In the genomic region with DNA sequence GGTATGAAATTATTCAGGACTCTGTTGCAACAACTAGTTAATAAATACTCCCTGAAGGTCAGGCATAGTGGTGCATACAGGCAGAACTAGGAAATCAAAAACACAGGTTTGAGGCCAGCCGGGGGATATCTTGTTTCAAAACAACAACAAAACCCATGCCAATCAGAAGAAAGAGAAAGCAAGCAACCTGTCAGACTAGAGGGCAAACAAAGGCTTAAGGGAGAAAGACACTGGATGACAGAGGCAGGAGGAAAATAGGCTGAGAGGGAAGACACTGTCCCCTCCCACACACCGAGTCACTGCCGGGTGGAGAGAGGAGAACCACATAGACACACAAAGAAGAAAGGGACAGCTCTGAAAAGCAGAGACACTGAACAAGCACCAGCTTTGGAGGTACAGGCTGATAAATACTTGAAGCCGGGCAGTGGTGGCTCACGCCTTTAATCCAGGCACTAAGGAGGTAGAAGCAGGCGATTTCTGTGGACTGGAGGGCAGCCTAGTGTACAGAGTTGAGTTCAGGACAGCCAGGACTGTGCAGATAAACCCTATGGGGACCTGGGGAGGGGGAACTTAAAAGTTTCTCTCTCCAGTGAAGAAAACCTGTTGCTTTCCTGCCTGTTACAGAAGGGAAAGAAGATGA, we compare ENCODE assay signal across 9 mouse cellular contexts. TPM values are rescaled to one million over a fixed set of nuclear protein-coding genes. Genes with fewer than 3 reads are reported as not detected.
DNase-seq lines count a peak whose midpoint lies in the region; ATAC-seq and TF ChIP-seq lines count a peak whose summit lies in the region.
"Had no signal": no experiment of that assay in that cellular context is flagged by ENCODE, and none has a peak within 500 bp of the region (broad histone marks: within the 10 kb centered on the region; RNA-seq: fewer than 3 reads in every experiment).

No protein-coding gene starts in this region.

- peak overlapping the region; percentile 77 for H3K4me3 ChIP-seq in layer of hippocampus, adult 2 months
- H3K4me3 ChIP-seq in embryonic fibroblast, embryonic 13.5 days (ENCODE audit: insufficient read depth, low read length): peak overlapping the region; percentile 69
- peak overlapping the region; percentile 70 for H3K4me3 ChIP-seq in intestine, postnatal 0 days (ENCODE audit: low read depth, low read length)
- peak overlapping the region; percentile 96 for H3K4me3 ChIP-seq in myocyte

- peak overlapping the region; percentile 88 for H3K27ac ChIP-seq in layer of hippocampus, adult 2 months
- H3K27ac ChIP-seq in embryonic fibroblast, embryonic 13.5 days (ENCODE audit: insufficient read depth, low read length): no peak overlapping the region
- H3K27ac ChIP-seq in intestine, postnatal 0 days (ENCODE audit: low read depth, low read length): peak overlapping the region; percentile 99

- no peaks in the 10 kb centered on the region for H3K9me3 ChIP-seq in intestine, postnatal 0 days (ENCODE audit: control insufficient read depth)

- no peak for TF ChIP-seq CTCF in layer of hippocampus, adult 2 months (conservative IDR thresholded peaks at IDR 0.05)
- TF ChIP-seq CTCF in embryonic fibroblast, embryonic 13.5 days (IDR thresholded peaks at IDR 0.05; ENCODE audit: borderline replicate concordance, insufficient read depth, low read length): no peak
- no peak for TF ChIP-seq CTCF in intestine, postnatal 0 days (IDR thresholded peaks at IDR 0.05; ENCODE audit: low read depth)

- no peak overlapping the region for H3ac ChIP-seq in myocyte (ENCODE audit: control insufficient read depth, insufficient read length)

- peak overlapping the region; percentile 88 for H3K4me2 ChIP-seq in intestine, postnatal 0 days (replicated peaks; ENCODE audit: low read depth)
- peak overlapping the region; percentile 84 for H3K4me2 ChIP-seq in myocyte (ENCODE audit: low read depth)

- peaks cover 43% of the 10 kb centered on the region for H3K79me2 ChIP-seq in myocyte (ENCODE audit: control insufficient read depth, insufficient read depth)

- WGBS in intestine, postnatal 0 days: 46% methylated on average over 6 of the region's 6 CpGs

- ATAC-seq in intestine, postnatal 0 days: no peak

- H3K36me3 ChIP-seq in intestine, postnatal 0 days (ENCODE audit: control insufficient read depth, insufficient read depth): peaks cover 31% of the 10 kb centered on the region; the same call in 1 of the 2 replicates
- H3K36me3 ChIP-seq in myocyte (ENCODE audit: control insufficient read depth, insufficient read depth): no peaks in the 10 kb centered on the region

- DNase-seq in layer of hippocampus, adult 2 months (ENCODE audit: low spot score in 2 of 2): no peak
- DNase-seq in layer of hippocampus, postnatal 10 days (ENCODE audit: low spot score in 2 of 2): no peak
- DNase-seq in gastrocnemius, adult 8-10 months (ENCODE audit: low spot score in 2 of 2): no peak
- DNase-seq in right cerebral cortex, adult 2 months (ENCODE audit: low spot score in 2 of 2): no peak
- DNase-seq in thymus, postnatal 14 days: no peak

- peak overlapping the region; percentile 86 for H3K9ac ChIP-seq in intestine, postnatal 0 days (ENCODE audit: low read depth, low read length)

- H3K27me3 ChIP-seq in intestine, postnatal 0 days (replicated peaks; ENCODE audit: control insufficient read depth, insufficient read depth, low read length): no peaks in the 10 kb centered on the region
- H3K27me3 ChIP-seq in myocyte (ENCODE audit: control insufficient read depth, insufficient read depth, insufficient read length): no peaks in the 10 kb centered on the region

- peaks cover 3% of the 10 kb centered on the region; the same call in 1 of the 2 replicates for H3K4me1 ChIP-seq in embryonic fibroblast, embryonic 13.5 days (ENCODE audit: control insufficient read depth, insufficient read depth, low read length)
- H3K4me1 ChIP-seq in intestine, postnatal 0 days (replicated peaks; ENCODE audit: control insufficient read depth, insufficient read depth, low read length): peaks cover 31% of the 10 kb centered on the region; the same call in 1 of the 2 replicates

- no peak for TF ChIP-seq POLR2A in embryonic fibroblast, embryonic 13.5 days (IDR thresholded peaks at IDR 0.05; ENCODE audit: low read depth, low read length)
- no peak for TF ChIP-seq POLR2A in myocyte (IDR thresholded peaks at IDR 0.05; ENCODE audit: insufficient read length, low read depth)

TF ChIP-seq in myocyte, 11 proteins besides CTCF, POLR2A, EP300 and RAD21:
- TF ChIP-seq TCF3 (IDR thresholded peaks at IDR 0.05; ENCODE audit: insufficient read length, low read depth) (no peak), CEBPB (IDR thresholded peaks at IDR 0.05; ENCODE audit: insufficient read depth, poor library complexity, severe bottlenecking) (no peak), POLR2AphosphoS2 (IDR thresholded peaks at IDR 0.05; ENCODE audit: insufficient read length, low read depth) (no peak), MYOG (IDR thresholded peaks at IDR 0.05; ENCODE audit: control insufficient read depth in 1 of 3, insufficient read depth in 1 of 3, insufficient read length in 2 of 3, low read depth in 2 of 3) (no peak), E2F4 (IDR thresholded peaks at IDR 0.05; ENCODE audit: insufficient read depth) (no peak), SRF (IDR thresholded peaks at IDR 0.05; ENCODE audit: control insufficient read depth, insufficient read length, low read depth) (no peak), USF1 (IDR thresholded peaks at IDR 0.05; ENCODE audit: low read depth) (no peak), TCF12 (IDR thresholded peaks at IDR 0.05; ENCODE audit: insufficient read depth, poor library complexity, severe bottlenecking) (no peak), MYOD1 (IDR thresholded peaks at IDR 0.05; ENCODE audit: control insufficient read depth in 1 of 3, insufficient read length in 2 of 3, low read depth in 2 of 3) (no peak), REST (IDR thresholded peaks at IDR 0.05; ENCODE audit: insufficient read depth, insufficient read length) (no peak), MAX (IDR thresholded peaks at IDR 0.05; ENCODE audit: low read depth) (no peak)
TF ChIP-seq in myocyte: peak in this region for 0.

RNA-seq across cellular contexts. Expression of a gene that starts 1.3 kb away (rescaled TPM):
- total RNA-seq in layer of hippocampus, adult 2 months (2021): 100 to 1,000 TPM; 342 to 353 TPM
- total RNA-seq in layer of hippocampus, postnatal 10 days (2021): 100 to 1,000 TPM; 497 to 584 TPM
- 1,118 and 1,143 TPM in 2 replicates for polyA plus RNA-seq in embryonic fibroblast, embryonic 13.5 days (2011; ENCODE audit: insufficient read length, low read depth, missing spikeins)
- 708 and 740 TPM in 2 replicates for polyA plus RNA-seq in intestine, postnatal 0 days (2015; fragmentation: Nextera tagmentation; extraction: Ambion mirVana)
- polyA plus RNA-seq in myocyte (2012; fragmentation: generic; extraction: Trizol): 3,224 TPM
- total RNA-seq in gastrocnemius, adult 8-10 months (2022): 100 to 1,000 TPM; 479 to 609 (median 594) TPM

RNA-seq across cellular contexts. Expression of a gene that starts 3.8 kb away (rescaled TPM):
- 10 to 100 TPM; 32.3 to 35.8 TPM for total RNA-seq in layer of hippocampus, adult 2 months (2021)
- 10 to 100 TPM; 27.3 to 27.7 TPM for total RNA-seq in layer of hippocampus, postnatal 10 days (2021)
- 19.0 and 19.1 TPM in 2 replicates for polyA plus RNA-seq in embryonic fibroblast, embryonic 13.5 days (2011; ENCODE audit: insufficient read length, low read depth, missing spikeins)
- polyA plus RNA-seq in intestine, postnatal 0 days (2015; fragmentation: Nextera tagmentation; extraction: Ambion mirVana): 55.1 and 55.9 TPM in 2 replicates
- polyA plus RNA-seq in myocyte (2012; fragmentation: generic; extraction: Trizol): 22.8 TPM
- 10 to 100 TPM; 10.6 to 15.0 (median 13.0) TPM for total RNA-seq in gastrocnemius, adult 8-10 months (2022)

RNA-seq across cellular contexts. Expression of a gene that starts 7.0 kb away (rescaled TPM):
- under 1 TPM; 0.27 to 0.33 TPM for total RNA-seq in layer of hippocampus, adult 2 months (2021)
- total RNA-seq in layer of hippocampus, postnatal 10 days (2021): under 1 TPM; 0.34 to 0.51 TPM
- polyA plus RNA-seq in embryonic fibroblast, embryonic 13.5 days (2011; ENCODE audit: insufficient read length, low read depth, missing spikeins): not detected in 2 replicates
- 16.6 and 16.7 TPM in 2 replicates for polyA plus RNA-seq in intestine, postnatal 0 days (2015; fragmentation: Nextera tagmentation; extraction: Ambion mirVana)
- polyA plus RNA-seq in myocyte (2012; fragmentation: generic; extraction: Trizol): 0.18 TPM
- total RNA-seq in gastrocnemius, adult 8-10 months (2022): under 1 TPM in 2 of 4 experiments, not detected in 2; 0.10 to 0.38 TPM

RNA-seq across cellular contexts. Expression of a gene that starts 9.1 kb away (rescaled TPM):
- 10 to 100 TPM; 69.2 to 72.8 TPM for total RNA-seq in layer of hippocampus, adult 2 months (2021)
- total RNA-seq in layer of hippocampus, postnatal 10 days (2021): 10 to 100 TPM; 37.1 to 43.4 TPM
- 15.9 and 17.0 TPM in 2 replicates for polyA plus RNA-seq in embryonic fibroblast, embryonic 13.5 days (2011; ENCODE audit: insufficient read length, low read depth, missing spikeins)
- 6.9 and 8.6 TPM in 2 replicates for polyA plus RNA-seq in intestine, postnatal 0 days (2015; fragmentation: Nextera tagmentation; extraction: Ambion mirVana)
- polyA plus RNA-seq in myocyte (2012; fragmentation: generic; extraction: Trizol): 26.2 TPM
- total RNA-seq in gastrocnemius, adult 8-10 months (2022): 100 to 1,000 TPM in 3 of 4 experiments, 10 to 100 TPM in 1; 69.5 to 173 (median 143) TPM

RNA-seq across cellular contexts. Expression of a gene that starts 11.6 kb away (rescaled TPM):
- total RNA-seq in layer of hippocampus, adult 2 months (2021): not detected
- total RNA-seq in layer of hippocampus, postnatal 10 days (2021): not detected
- polyA plus RNA-seq in embryonic fibroblast, embryonic 13.5 days (2011; ENCODE audit: insufficient read length, low read depth, missing spikeins): not detected in 2 replicates
- polyA plus RNA-seq in intestine, postnatal 0 days (2015; fragmentation: Nextera tagmentation; extraction: Ambion mirVana): 0.17 and 0.22 TPM in 2 replicates
- not detected for polyA plus RNA-seq in myocyte (2012; fragmentation: generic; extraction: Trizol)
- total RNA-seq in gastrocnemius, adult 8-10 months (2022): not detected
- total RNA-seq: hematopoietic stem cell, adult 5-6 weeks had no signal
